ENCODE assay signal across 32 mouse cellular contexts in the genomic region with DNA sequence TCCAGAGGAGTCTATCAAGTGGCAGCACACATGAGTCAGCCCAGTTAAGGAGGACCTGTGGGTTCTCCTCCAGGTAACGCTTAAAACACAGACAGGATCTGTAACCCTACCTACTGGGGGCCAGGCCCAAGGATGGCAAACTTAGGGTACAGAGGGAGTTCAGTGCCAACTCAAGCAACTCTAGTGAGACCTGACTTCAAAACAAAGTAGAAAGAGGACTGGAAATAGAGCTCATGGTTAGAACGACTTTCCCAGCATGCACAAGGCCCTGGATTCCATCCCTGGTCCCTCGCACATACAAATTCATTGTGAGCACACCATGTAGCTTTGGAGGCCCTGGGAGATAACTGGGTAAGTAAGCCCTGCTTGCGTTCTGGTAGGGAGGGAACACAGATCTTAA. TPM values are rescaled to one million over a fixed set of nuclear protein-coding genes. Genes with fewer than 3 reads are reported as not detected.
"Had no signal": no experiment of that assay in that cellular context is flagged by ENCODE, and none has a peak within 500 bp of the region (broad histone marks: within the 10 kb centered on the region; RNA-seq: fewer than 3 reads in every experiment).

No protein-coding gene starts in this region.

- H3K27ac ChIP-seq: left cerebral cortex, adult 2 months; limb, embryonic 10.5 days; limb, embryonic 12.5 days; limb, embryonic 13.5 days; limb, embryonic 15.5 days; liver, embryonic 12.5 days; liver, embryonic 13.5 days; liver, embryonic 14.5 days; liver, embryonic 15.5 days; lung, embryonic 15.5 days; macrophage; midbrain, embryonic 10.5 days; midbrain, embryonic 12.5 days; midbrain, embryonic 13.5 days; midbrain, embryonic 15.5 days had no signal

- H3K9me3 ChIP-seq: limb, embryonic 10.5 days; limb, embryonic 12.5 days; limb, embryonic 13.5 days; limb, embryonic 15.5 days; liver, embryonic 12.5 days; liver, embryonic 13.5 days; liver, embryonic 15.5 days; lung, embryonic 15.5 days; megakaryocyte, embryonic 14.5 days; midbrain, embryonic 10.5 days; midbrain, embryonic 12.5 days; midbrain, embryonic 13.5 days; midbrain, embryonic 15.5 days had no signal

- H3K4me3 ChIP-seq: left cerebral cortex, adult 2 months; limb, embryonic 10.5 days; limb, embryonic 12.5 days; limb, embryonic 13.5 days; limb, embryonic 15.5 days; liver, embryonic 12.5 days; liver, embryonic 13.5 days; liver, embryonic 15.5 days; lung, embryonic 15.5 days; megakaryocyte, embryonic 14.5 days; midbrain, embryonic 10.5 days; midbrain, embryonic 12.5 days; midbrain, embryonic 13.5 days; midbrain, embryonic 15.5 days; myocyte had no signal

- DNase-seq: left cerebral cortex, postnatal 4 days; liver; liver, embryonic 13.5 days; liver, postnatal 0 days; lung, adult 18-20 months; lung, adult 2 months; lung, embryonic 14.5 days; lung, postnatal 10 days; lung, postnatal 14 days; lung, postnatal 36 days; lung, postnatal 4 days; midbrain, embryonic 14.5 days had no signal

- H3K9ac ChIP-seq: limb, embryonic 12.5 days; limb, embryonic 13.5 days; limb, embryonic 15.5 days; liver, embryonic 12.5 days; liver, embryonic 13.5 days; liver, embryonic 14.5 days; liver, embryonic 15.5 days; liver, postnatal 0 days; lung, embryonic 14.5 days; lung, embryonic 15.5 days; midbrain, embryonic 12.5 days; midbrain, embryonic 13.5 days; midbrain, embryonic 15.5 days had no signal

- H3K36me3 ChIP-seq: limb, embryonic 10.5 days; limb, embryonic 12.5 days; limb, embryonic 13.5 days; limb, embryonic 15.5 days; liver, embryonic 12.5 days; liver, embryonic 13.5 days; liver, embryonic 15.5 days; lung, embryonic 15.5 days; midbrain, embryonic 10.5 days; midbrain, embryonic 12.5 days; midbrain, embryonic 13.5 days; midbrain, embryonic 15.5 days had no signal

- H3K4me2 ChIP-seq: limb, embryonic 12.5 days; limb, embryonic 13.5 days; limb, embryonic 15.5 days; liver, embryonic 11.5 days; liver, embryonic 12.5 days; liver, embryonic 13.5 days; liver, embryonic 15.5 days; lung, embryonic 14.5 days; lung, embryonic 15.5 days; midbrain, embryonic 11.5 days; midbrain, embryonic 12.5 days; midbrain, embryonic 13.5 days; midbrain, embryonic 15.5 days had no signal

- ATAC-seq: liver, embryonic 12.5 days; liver, postnatal 0 days; lung, postnatal 0 days; midbrain, embryonic 13.5 days; midbrain, embryonic 15.5 days; midbrain, embryonic 16.5 days had no signal

RNA-seq across cellular contexts. Expression of a gene that starts 43.4 kb away (rescaled TPM):
- polyA plus RNA-seq: macrophage, myocyte had no signal
